Mouse (Mus musculus) CD8-positive naive resting alpha-beta T cell, adult 2 months (primary cell): ENCODE measurements around the gene Sgsm1.
A peak's percentile ranks its signal among the peaks of the same experiment; 100 is the strongest.

ENCODE experiments used
- DNase-seq, 2 experiments: peaks; one replicate each; pipeline ENCODE4 v3.0.0; 2022; ENCODE audit warnings: low read depth in 2 of 2, low spot score in 2 of 2

Sgsm1 gene

DNA sequence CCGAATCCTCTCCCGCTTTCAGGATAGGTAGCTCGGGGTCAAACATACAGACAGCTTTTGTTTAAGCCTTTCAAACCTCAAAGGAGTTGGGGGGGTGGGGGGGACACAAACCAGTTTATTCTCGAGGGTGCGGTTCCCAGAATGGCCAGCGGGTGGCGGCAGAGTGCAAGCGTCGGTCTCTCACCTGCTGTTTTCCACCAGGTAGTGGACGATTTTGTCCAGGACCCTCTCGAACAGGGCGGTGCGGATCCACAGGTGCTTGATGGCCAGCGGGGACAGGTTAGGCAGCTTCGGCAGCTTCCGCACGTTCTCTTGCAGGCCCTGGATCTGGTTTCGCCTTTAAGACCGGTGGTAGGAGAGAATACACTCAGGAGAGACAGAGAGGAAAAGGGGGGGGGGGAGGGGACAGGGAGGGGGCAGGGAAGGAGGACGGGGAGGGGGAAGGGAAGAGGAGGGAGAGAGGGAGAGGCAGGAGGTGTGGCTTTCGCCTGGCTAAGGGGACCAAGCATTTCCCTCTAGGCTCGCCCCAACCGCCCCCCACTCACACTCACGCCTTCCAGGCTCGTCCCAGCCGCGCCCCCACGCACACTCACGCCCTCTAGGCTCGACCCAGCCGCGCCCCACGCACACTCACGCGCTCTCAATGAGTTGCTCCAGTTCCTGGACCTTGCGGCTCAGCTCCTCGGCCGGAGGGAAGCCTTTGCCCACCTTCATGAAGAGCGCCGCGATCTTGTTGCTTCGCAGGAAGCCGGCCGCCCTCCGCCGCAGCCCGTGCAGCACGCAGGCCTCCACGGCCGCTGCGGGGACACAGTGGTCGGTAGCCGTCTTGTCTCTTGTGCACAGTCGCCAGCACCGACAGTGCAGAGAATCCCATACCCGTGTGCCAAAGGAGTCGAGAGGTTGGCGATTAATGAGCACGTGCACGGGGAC, 23.7 kb downstream of the Sgsm1 start:
- DNase-seq: peak; percentile 8 to 18

DNA sequence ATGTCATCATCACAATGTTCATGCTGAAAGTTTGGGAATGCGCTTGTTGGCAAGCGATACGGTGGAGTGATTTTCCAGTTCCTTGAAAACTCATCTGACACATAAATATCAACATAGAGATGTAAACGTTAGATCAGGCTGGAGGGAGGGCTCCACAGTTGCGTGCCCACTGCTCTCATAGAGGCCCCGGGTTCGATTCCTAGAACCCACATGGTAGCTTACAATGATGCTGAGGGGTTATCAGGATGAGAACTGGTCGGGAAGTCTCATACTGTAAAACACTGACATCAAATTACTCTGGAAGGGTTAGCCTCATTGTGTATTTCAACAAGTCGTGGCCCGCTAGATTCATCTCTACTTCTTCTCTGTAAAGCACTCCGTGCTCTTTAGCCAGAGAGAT, 24.5 kb downstream of the Sgsm1 start:
- DNase-seq: no peak

DNA sequence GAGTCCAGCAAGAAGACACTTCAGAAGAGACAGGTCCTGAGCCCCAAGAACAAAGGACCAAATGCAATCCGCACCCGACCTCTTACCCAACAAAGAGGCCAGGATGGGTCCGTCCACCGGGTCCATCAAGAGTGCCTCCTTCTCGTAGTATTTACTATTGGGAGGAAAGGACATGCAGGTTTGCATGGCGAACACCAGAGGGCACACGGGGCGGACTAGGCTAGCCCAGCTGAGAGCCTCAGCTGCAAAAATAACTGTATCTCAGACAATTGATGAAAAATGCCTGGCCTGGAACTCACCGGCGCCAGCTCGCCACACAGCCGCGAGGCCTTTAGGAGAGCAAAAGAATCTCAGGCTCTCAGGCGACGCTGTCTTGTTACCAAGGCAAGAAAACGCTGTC, 25.0 kb downstream of the Sgsm1 start:
- DNase-seq: no peak

DNA sequence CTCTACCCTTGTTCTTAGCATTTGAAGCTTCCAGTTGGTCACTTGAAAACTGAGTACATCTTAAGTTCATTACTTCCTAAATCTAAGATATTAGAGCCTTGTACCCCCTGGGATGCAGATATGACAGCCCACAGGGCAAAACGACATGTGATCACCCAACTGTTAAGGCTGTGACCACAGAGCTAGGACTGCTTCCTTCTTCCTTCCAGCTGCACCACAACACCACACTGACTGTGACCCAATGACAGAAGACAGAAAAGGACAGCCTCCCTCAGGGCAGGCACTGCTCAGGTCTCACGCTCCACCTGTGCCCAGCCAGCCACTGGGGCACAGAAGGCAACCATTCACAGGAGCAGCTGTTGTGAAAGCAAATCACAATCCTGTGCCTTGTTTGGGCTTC, 26.9 kb downstream of the Sgsm1 start:
- DNase-seq: no peak

DNA sequence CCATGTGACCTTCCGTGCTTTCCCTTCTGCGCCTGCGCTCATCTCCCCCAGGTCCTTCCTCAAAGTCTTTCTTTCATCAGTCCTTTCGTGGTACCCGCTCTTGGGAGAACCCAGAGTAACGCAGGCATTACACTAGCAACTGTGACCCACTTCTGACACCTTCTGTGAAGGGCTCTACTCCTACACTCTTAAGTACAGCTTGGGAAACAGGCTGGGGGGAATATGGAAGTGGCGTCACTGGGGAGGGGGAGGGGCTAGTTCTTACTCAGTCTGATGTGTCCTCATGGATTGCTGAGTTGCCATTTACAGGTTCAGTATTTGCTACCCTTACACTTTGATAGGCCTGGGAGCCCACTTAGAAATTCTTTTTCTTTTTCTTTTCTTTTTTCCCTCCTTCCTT, 29.0 kb downstream of the Sgsm1 start:
- no peak for DNase-seq

DNA sequence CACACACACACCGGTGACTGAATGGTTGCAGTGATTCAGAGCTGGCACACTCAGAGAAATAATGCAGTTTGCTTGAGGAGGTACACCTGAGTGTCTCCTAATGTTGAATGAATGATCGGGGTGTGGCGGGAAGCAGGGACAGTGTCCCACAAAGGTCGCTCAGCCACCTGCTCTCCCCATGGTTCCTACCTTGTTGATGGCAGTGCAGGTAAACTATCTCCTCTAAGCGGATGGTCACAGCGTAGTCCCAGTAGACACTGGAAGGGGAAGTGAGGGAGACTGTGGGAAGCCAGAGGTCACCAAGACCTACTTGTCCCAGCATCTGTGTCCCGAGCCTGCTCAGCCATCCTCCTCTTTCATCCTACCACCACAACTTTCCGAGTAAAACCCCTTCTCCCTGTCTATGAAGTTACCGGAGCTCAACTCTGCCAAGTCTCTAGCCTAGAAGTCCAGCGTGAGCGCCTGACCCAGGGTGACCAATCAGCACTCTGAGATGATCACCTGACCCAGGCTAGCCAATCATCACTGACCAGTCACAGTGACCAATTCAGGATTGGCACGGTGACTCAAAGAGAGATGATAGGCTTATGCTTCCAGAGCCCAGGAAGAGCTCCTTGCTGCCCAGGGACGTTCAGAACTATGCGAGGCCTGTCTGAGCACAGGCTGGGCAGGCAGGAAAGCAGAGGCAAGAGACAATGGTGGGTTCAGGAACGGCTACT, 30.3 kb downstream of the Sgsm1 start:
- no peak for DNase-seq

GRCm38 (mm10) chr5:113275839-113276238, 34.7 kb downstream of the Sgsm1 start:
- no peak for DNase-seq

DNA sequence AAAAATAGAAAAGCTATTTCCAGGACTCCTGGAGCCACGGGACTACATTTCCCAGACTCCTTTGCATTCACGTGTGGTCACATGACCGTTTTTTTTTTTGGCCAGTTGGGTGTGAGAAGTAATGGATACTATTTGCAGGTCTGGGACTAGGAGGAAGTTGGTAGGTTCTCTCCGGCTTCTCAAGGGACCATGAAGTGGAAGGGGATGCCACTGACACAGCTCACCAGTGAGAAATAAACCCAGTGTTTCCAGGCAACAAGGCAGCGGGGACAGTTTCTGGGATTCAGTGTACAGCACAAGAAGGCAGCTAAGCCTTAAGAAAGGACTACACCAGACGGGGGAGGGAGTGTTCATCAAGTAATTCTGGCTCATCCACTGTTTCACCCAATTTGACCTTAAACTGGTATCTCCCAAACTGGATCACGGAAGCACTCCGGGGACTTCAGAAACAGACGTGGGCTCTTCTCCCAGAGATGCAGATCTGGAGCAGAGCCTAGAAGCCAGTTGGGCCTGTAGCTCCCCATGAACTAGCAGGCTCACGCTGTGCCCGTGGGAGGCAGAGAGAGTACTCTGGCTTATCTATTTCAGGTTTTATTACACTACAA, 39.3 kb downstream of the Sgsm1 start:
- no peak for DNase-seq

DNA sequence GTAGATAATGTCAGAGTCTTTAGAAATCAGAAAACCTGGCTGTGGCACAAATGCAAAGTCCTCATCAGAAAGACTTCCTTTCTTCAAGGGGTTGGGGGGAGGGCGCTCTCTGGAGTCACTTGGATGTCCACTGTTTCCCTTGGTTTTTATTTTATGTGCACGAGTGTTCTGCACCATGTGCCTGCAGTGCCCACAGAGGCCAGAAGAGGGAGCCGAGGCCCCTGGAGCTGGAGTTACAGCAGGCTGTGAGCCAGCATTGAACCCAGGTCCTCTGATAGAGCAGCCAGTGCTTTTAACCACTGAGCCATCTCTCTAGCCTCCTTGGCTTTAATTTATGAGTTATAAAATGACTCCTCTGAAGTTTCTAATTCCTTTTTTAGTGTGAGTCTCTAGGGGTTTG, 40.5 kb downstream of the Sgsm1 start:
- no peak for DNase-seq

GRCm38 (mm10) chr5:113268246-113268645, 42.3 kb downstream of the Sgsm1 start:
- no peak for DNase-seq

DNA sequence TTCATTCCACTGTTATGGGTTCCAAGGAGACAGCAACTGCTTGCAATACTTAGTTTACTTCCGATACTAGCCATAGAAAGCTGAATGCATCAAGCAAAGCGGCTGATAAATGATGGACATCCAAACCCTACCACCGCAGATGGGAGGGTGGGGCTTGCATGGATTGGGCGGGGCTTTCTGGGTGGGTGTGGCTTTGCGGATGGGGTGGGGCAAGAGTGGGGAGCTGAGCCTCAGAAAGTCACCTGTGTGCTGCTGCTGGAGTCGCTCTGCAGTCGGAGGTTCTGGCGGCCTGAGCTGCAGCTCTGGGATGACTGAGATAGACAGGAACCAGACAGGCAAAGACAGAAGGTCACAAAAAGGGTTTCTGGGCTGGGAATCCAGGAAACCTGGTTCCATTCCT, 44.9 kb downstream of the Sgsm1 start:
- DNase-seq: no peak

DNA sequence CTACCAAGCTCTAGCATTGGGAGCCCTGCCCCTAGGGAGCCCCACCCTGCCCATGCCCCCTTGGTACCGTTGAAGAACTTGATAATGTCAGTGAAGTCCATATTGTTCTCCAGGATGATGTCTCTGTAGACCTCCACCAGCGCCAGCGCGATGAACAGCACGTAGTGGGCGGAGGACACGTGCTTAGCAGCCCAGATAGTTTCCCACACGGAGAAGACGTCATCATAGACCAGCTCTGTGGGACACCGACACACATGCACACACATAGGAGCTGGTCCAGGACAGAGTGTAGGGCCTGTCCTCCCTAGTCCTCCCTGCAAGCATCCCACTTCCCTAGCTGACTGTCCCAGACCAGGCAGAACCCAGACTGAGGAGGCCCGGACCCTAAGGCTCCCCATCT, 59.8 kb downstream of the Sgsm1 start:
- DNase-seq: no peak

DNA sequence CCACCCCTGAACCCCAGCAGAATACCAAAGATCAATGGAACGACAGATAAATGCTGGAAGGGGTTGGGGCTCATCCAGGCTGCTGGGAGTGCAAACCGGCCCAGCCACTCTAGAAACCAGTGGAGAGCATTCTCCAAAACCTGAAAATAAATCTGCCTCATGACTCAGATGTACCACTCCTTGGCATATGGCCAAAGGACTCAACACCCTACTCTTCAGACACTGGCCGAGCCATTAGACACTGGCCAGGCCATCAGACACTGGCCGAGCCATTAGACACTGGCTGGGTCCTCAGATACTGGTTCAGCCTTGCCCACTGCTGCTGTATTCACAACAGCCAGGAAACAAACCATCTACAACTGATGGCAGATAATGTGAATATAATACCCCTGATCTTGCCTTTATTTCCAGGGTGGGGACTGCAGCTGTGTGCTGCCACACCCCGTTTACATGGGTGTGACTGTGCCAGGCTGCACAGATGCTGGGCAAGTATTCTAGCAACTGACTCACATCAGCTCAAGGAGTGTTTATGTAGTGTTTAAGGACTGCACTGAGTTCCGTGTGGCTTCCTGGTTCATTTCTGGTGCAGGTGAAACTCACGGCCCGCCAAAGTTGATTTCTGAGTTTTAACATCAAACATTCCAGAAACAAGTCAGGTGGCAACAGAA, 61.2 kb downstream of the Sgsm1 start:
- DNase-seq: no peak

- DNase-seq: no peak
Observed at GRCm38 (mm10) chr5:113230196-113230595, 80.4 kb downstream of the Sgsm1 start.

GRCm38 (mm10) chr5:113226632-113227102, 83.9 kb downstream of the Sgsm1 start, which contains the start of gene Tmem211:
TSS of gene Tmem211 (plus strand) at chr5:113226909.
- no peak for DNase-seq

GRCm38 (mm10) chr5:113225686-113226435, 84.7 kb downstream of the Sgsm1 start:
- no peak for DNase-seq

DNA sequence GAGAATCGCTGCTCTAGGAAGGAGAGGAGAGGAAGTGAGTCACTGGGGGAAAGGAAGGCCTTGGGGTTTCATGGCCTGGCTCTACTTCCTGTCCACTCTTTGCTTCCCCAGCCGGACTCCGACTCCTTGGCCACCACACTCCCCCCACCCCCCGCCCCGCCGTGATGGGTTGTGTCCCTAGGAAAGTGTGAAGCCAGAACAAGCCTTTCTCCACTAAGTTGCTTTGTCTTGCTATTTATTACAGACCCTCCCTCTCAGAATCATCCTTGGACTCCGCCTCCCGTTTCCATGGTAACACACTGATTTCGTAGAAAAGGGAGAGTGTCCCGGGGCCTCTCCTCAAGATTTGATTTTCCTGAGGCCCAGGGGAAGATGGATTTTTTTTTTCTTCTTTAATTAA, 85.3 kb downstream of the Sgsm1 start:
- DNase-seq: no peak

DNA sequence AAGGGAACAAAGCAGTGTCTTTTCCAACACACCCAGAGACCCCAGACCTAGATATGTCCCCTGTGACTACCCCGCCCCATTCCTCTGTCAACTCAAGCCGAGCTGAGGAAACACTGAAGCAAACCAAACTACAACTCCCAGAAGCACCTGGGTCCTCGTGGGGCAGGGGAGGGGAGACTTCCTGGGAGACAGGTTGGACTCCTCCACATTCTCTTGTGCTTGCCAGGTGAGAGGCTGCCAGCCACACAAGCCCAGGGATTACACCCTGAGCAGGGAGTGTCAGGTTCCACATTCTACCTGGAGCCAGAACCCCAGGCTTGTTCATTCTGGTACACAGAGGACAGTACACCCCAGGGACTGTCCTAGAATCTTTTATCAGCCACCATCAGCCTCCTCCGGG, 86.7 kb downstream of the Sgsm1 start:
- no peak for DNase-seq

DNA sequence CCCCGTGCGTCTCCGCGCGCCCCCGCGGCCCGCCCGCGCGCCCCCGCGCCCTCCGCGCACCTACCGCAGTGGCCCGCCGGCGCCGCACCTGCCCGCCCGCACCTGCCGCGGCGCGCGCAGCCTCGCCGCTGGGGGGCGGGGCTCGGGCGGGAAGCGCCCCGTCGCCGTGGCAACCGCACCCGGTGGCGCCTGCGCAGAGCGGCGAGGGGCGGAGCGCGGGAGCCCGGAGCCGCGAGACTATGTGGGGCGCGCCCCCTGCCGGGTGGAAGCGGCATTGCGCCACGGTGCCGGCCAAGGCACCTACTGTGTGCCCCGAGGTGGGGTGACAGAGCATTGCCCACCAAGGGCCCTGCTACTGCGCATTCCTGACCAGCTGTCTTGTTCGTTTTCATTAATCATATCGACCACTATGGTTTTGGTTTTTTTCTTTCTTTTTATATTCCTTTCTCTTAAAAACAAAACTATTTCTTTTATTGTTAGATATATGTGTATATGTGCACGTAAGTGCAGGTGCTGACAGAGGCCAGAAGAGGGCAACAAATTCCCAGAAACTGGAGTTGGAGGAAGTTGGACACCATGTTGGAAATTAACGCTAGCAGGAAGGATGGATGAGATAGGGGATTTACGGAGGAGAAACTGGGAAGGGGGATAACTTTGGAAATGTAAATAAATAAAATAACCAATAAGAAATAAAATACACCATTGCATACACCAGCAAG, 89.3 kb downstream of the Sgsm1 start, which contains the start of gene 2900026A02Rik:
Gene 2900026A02Rik (minus strand): TSS at position 90 of the 719 bp plus-strand sequence.
- no peak for DNase-seq
